Mouse (Mus musculus): ENCODE results near the gene Mrm1. TPM values are rescaled to one million over a fixed set of nuclear protein-coding genes. Genes with fewer than 3 reads are reported as not detected.

Mrm1 gene
- total RNA-seq, 2 experiments from 2014 or later = 8.5 to 16.7 TPM

GRCm38 (mm10) chr11:84827492-84827891 lies 8.2 kb upstream of the Mrm1 start:
- TF ChIP-seq CTCF (conservative IDR thresholded peaks at IDR 0.05) = no peak
- Histone ChIP-seq H3K27ac (no peak overlapping the region), H3K4me3 (no peak overlapping the region)
- no peak for DNase-seq (ENCODE audit: low spot score in 2 of 2)

DNA sequence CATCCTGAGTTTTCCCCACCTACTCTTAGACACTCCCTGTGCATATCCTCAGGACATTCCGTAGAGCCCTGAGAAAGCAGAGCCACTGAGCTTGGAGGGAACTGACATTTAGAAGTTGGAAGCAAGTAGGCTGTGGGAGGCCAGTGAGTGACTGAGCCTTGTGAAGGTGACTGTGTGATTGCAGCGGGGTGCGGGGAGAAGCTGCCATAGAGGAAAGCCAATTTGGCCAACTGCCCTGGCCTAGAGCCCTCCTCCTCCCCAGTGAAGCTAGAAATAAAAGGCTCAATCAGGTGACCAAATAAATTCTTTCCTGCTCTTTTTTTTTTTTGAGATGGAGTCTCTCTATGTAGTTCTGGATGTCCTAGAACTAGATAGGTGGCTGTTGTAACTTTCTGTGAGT lies 6.9 kb upstream of the Mrm1 start:
- no peak for TF ChIP-seq CTCF (conservative IDR thresholded peaks at IDR 0.05)
- Histone ChIP-seq H3K4me3 (no peak overlapping the region), H3K27ac (peak overlapping the region; percentile 23; the same call in 1 of the 2 replicates)
- DNase-seq (ENCODE audit: low spot score in 2 of 2) = peak in 1 of 2 experiments; percentile 52

GRCm38 (mm10) chr11:84825261-84825807 lies 6.0 kb upstream of the Mrm1 start:
- Histone ChIP-seq H3K27ac (no peak overlapping the region), H3K4me3 (no peak overlapping the region)
- no peak for DNase-seq (ENCODE audit: low spot score in 2 of 2)
- TF ChIP-seq CTCF (conservative IDR thresholded peaks at IDR 0.05) = no peak

DNA sequence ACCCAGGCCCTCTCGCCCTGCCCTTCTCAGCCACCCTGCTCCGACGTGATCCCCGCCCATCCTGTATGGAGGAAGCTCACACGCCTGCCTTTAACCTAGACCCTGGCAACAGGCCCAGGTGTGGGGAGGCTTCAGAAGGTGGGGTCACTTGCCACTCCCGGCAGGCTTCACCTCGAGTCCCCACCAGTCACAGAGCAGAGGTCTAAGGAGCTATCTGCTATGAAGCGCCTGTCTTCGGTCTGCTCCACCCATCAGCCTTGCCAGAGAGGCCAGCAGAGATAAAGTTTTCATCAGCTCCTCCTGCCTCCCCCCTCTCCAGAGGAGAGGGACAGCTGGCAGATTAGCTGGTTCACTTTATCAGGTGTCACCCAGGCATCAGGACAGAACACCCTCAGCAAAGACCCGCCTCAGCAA lies 4.2 kb upstream of the Mrm1 start:
- TF ChIP-seq CTCF (conservative IDR thresholded peaks at IDR 0.05) = no peak
- DNase-seq (ENCODE audit: low spot score in 2 of 2) = no peak
- no peak overlapping the region for H3K27ac ChIP-seq
- H3K4me3 ChIP-seq = no peak overlapping the region

- DNase-seq (ENCODE audit: low spot score in 2 of 2) = no peak
- TF ChIP-seq CTCF (conservative IDR thresholded peaks at IDR 0.05) = no peak
- H3K27ac ChIP-seq = no peak overlapping the region
- no peak overlapping the region for H3K4me3 ChIP-seq
Measured at GRCm38 (mm10) chr11:84822487-84822886, 3.2 kb upstream of the Mrm1 start.

GRCm38 (mm10) chr11:84821131-84821770 lies 1.9 kb upstream of the Mrm1 start:
- TF ChIP-seq CTCF (conservative IDR thresholded peaks at IDR 0.05) = no peak
- Histone ChIP-seq H3K27ac (no peak overlapping the region), H3K4me3 (no peak overlapping the region)
- DNase-seq (ENCODE audit: low spot score in 2 of 2) = no peak

- H3K27ac ChIP-seq = peak overlapping the region; percentile 89
- peak; percentile 88 for TF ChIP-seq CTCF (conservative IDR thresholded peaks at IDR 0.05)
- peak; percentile 58 to 71 for DNase-seq (ENCODE audit: low spot score in 2 of 2)
- peak overlapping the region; percentile 78 for H3K4me3 ChIP-seq
Measured at GRCm38 (mm10) chr11:84818085-84818960, 992 bp downstream of the Mrm1 start.

- Histone ChIP-seq H3K4me3 (no peak overlapping the region), H3K27ac (no peak overlapping the region)
- DNase-seq (ENCODE audit: low spot score in 2 of 2) = no peak
- TF ChIP-seq CTCF (conservative IDR thresholded peaks at IDR 0.05) = peak; percentile 53
Measured at GRCm38 (mm10) chr11:84817362-84817761, 2.0 kb downstream of the Mrm1 start.

GRCm38 (mm10) chr11:84813724-84814510 lies 5.4 kb downstream of the Mrm1 start:
- DNase-seq (ENCODE audit: low spot score in 2 of 2) = peak; percentile 57 to 80
- peak; percentile 96 for TF ChIP-seq CTCF (conservative IDR thresholded peaks at IDR 0.05)
- H3K4me3 ChIP-seq = no peak overlapping the region
- H3K27ac ChIP-seq = no peak overlapping the region

DNA sequence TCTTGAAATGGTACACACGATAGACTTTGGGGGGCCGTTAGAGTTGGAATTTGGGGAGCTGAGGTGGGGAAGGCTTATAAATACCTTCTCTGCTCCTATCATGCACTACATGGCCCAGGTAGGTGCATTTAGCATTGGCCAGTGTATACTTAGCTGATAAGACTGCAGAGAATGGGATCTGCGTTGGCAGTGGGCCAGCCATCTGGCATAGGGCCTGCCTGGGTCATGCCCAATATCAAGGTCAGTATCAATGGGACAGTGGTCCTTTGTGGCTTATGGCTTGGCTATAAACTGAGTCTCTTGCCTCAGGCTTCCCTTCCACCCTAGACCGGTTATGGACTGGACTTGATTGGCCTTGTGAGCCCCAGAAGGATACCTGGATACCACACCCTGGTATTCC lies 14.9 kb downstream of the Mrm1 start:
- Histone ChIP-seq H3K4me3 (no peak overlapping the region), H3K27ac (no peak overlapping the region)
- DNase-seq (ENCODE audit: low spot score in 2 of 2) = no peak
- TF ChIP-seq CTCF (conservative IDR thresholded peaks at IDR 0.05) = no peak

- Histone ChIP-seq H3K27ac (no peak overlapping the region), H3K4me3 (no peak overlapping the region)
- peak; percentile 98 for TF ChIP-seq CTCF (conservative IDR thresholded peaks at IDR 0.05)
- DNase-seq (ENCODE audit: low spot score in 2 of 2) = peak in 1 of 2 experiments; percentile 75
Measured at GRCm38 (mm10) chr11:84797627-84798353, 21.5 kb downstream of the Mrm1 start.

GRCm38 (mm10) chr11:84797026-84797425 lies 22.3 kb downstream of the Mrm1 start:
- no peak for TF ChIP-seq CTCF (conservative IDR thresholded peaks at IDR 0.05)
- H3K27ac ChIP-seq = no peak overlapping the region
- no peak overlapping the region for H3K4me3 ChIP-seq
- DNase-seq (ENCODE audit: low spot score in 2 of 2) = no peak
